Mouse (Mus musculus): ENCODE data around the gene Foxf2. TPM values are rescaled to one million over a fixed set of nuclear protein-coding genes. Genes with fewer than 3 reads are reported as not detected.

Gene Foxf2
- polyA plus RNA-seq, 1 experiment, result not detected

- Histone ChIP-seq H3K27ac (ENCODE audit: control insufficient read depth, insufficient read depth, low read depth, low read length) (no peak overlapping the region), H3K4me3 (ENCODE audit: control insufficient read depth, low read depth, low read length) (no peak overlapping the region), H3K4me1 (ENCODE audit: control insufficient read depth, insufficient read depth, low read length) (no peaks in the 10 kb centered on the region), H3K27me3 (ENCODE audit: control insufficient read depth, insufficient read depth, low read length) (no peaks in the 10 kb centered on the region), H3K36me3 (ENCODE audit: control insufficient read depth, insufficient read depth, low read length) (no peaks in the 10 kb centered on the region)
- no peak for TF ChIP-seq CTCF (IDR thresholded peaks at IDR 0.05; ENCODE audit: control insufficient read depth, insufficient read depth, insufficient replicate concordance, low read depth, low read length)
- no peak for TF ChIP-seq POLR2A (IDR thresholded peaks at IDR 0.05; ENCODE audit: control insufficient read depth, low read depth, low read length)
Observed at GRCm38 (mm10) chr13:31652131-31652745, 26.6 kb downstream of the Foxf2 start.

GRCm38 (mm10) chr13:31656249-31656648 lies 30.6 kb downstream of the Foxf2 start:
- H3K27me3 ChIP-seq (ENCODE audit: control insufficient read depth, insufficient read depth, low read length), result no peaks in the 10 kb centered on the region
- H3K36me3 ChIP-seq (ENCODE audit: control insufficient read depth, insufficient read depth, low read length), result no peaks in the 10 kb centered on the region
- no peaks in the 10 kb centered on the region for H3K4me1 ChIP-seq (ENCODE audit: control insufficient read depth, insufficient read depth, low read length)
- H3K27ac ChIP-seq (ENCODE audit: control insufficient read depth, insufficient read depth, low read depth, low read length), result no peak overlapping the region
- TF ChIP-seq POLR2A (IDR thresholded peaks at IDR 0.05; ENCODE audit: control insufficient read depth, low read depth, low read length) (no peak), CTCF (IDR thresholded peaks at IDR 0.05; ENCODE audit: control insufficient read depth, insufficient read depth, insufficient replicate concordance, low read depth, low read length) (no peak)
- H3K4me3 ChIP-seq (ENCODE audit: control insufficient read depth, low read depth, low read length), result no peak overlapping the region

- TF ChIP-seq POLR2A (IDR thresholded peaks at IDR 0.05; ENCODE audit: control insufficient read depth, low read depth, low read length) (no peak), CTCF (IDR thresholded peaks at IDR 0.05; ENCODE audit: control insufficient read depth, insufficient read depth, insufficient replicate concordance, low read depth, low read length) (no peak)
- H3K27me3 ChIP-seq (ENCODE audit: control insufficient read depth, insufficient read depth, low read length), result no peaks in the 10 kb centered on the region
- H3K36me3 ChIP-seq (ENCODE audit: control insufficient read depth, insufficient read depth, low read length), result no peaks in the 10 kb centered on the region
- H3K4me1 ChIP-seq (ENCODE audit: control insufficient read depth, insufficient read depth, low read length), result no peaks in the 10 kb centered on the region
- H3K4me3 ChIP-seq (ENCODE audit: control insufficient read depth, low read depth, low read length), result no peak overlapping the region
- H3K27ac ChIP-seq (ENCODE audit: control insufficient read depth, insufficient read depth, low read depth, low read length), result no peak overlapping the region
Observed at GRCm38 (mm10) chr13:31658212-31658611, 32.6 kb downstream of the Foxf2 start.

- Histone ChIP-seq H3K27me3 (ENCODE audit: control insufficient read depth, insufficient read depth, low read length) (no peaks in the 10 kb centered on the region), H3K4me3 (ENCODE audit: control insufficient read depth, low read depth, low read length) (no peak overlapping the region), H3K27ac (ENCODE audit: control insufficient read depth, insufficient read depth, low read depth, low read length) (no peak overlapping the region), H3K4me1 (ENCODE audit: control insufficient read depth, insufficient read depth, low read length) (no peaks in the 10 kb centered on the region), H3K36me3 (ENCODE audit: control insufficient read depth, insufficient read depth, low read length) (no peaks in the 10 kb centered on the region)
- TF ChIP-seq CTCF (IDR thresholded peaks at IDR 0.05; ENCODE audit: control insufficient read depth, insufficient read depth, insufficient replicate concordance, low read depth, low read length), result no peak
- no peak for TF ChIP-seq POLR2A (IDR thresholded peaks at IDR 0.05; ENCODE audit: control insufficient read depth, low read depth, low read length)
Observed at GRCm38 (mm10) chr13:31658963-31659362, 33.3 kb downstream of the Foxf2 start.

DNA sequence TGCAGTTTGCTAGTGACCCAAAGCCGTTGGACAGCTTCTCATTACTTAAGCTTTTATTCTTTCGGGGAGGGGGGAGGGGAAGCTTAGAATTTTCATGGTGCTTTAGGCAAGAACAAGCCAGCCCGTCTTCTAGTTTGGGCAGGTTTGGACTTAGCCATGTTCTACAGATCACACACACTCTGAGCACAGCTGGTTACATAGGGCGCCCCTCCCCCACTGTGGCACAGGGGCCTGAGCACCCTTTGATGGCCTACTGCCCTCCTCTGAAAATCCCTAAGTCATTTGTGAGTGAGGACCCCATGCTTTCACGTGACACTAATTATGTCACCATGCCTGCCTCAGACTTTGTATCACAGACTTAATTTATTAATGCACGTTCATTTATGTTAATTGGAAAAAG lies 35.6 kb downstream of the Foxf2 start:
- no peaks in the 10 kb centered on the region for H3K36me3 ChIP-seq (ENCODE audit: control insufficient read depth, insufficient read depth, low read length)
- no peak overlapping the region for H3K4me3 ChIP-seq (ENCODE audit: control insufficient read depth, low read depth, low read length)
- no peaks in the 10 kb centered on the region for H3K4me1 ChIP-seq (ENCODE audit: control insufficient read depth, insufficient read depth, low read length)
- no peaks in the 10 kb centered on the region for H3K27me3 ChIP-seq (ENCODE audit: control insufficient read depth, insufficient read depth, low read length)
- H3K27ac ChIP-seq (ENCODE audit: control insufficient read depth, insufficient read depth, low read depth, low read length), result no peak overlapping the region
- no peak for TF ChIP-seq CTCF (IDR thresholded peaks at IDR 0.05; ENCODE audit: control insufficient read depth, insufficient read depth, insufficient replicate concordance, low read depth, low read length)
- TF ChIP-seq POLR2A (IDR thresholded peaks at IDR 0.05; ENCODE audit: control insufficient read depth, low read depth, low read length), result no peak

GRCm38 (mm10) chr13:31665376-31665775 lies 39.8 kb downstream of the Foxf2 start:
- Histone ChIP-seq H3K4me3 (ENCODE audit: control insufficient read depth, low read depth, low read length) (no peak overlapping the region), H3K4me1 (ENCODE audit: control insufficient read depth, insufficient read depth, low read length) (no peaks in the 10 kb centered on the region), H3K27ac (ENCODE audit: control insufficient read depth, insufficient read depth, low read depth, low read length) (no peak overlapping the region), H3K36me3 (ENCODE audit: control insufficient read depth, insufficient read depth, low read length) (no peaks in the 10 kb centered on the region), H3K27me3 (ENCODE audit: control insufficient read depth, insufficient read depth, low read length) (no peaks in the 10 kb centered on the region)
- no peak for TF ChIP-seq POLR2A (IDR thresholded peaks at IDR 0.05; ENCODE audit: control insufficient read depth, low read depth, low read length)
- no peak for TF ChIP-seq CTCF (IDR thresholded peaks at IDR 0.05; ENCODE audit: control insufficient read depth, insufficient read depth, insufficient replicate concordance, low read depth, low read length)

- Histone ChIP-seq H3K4me1 (ENCODE audit: control insufficient read depth, insufficient read depth, low read length) (no peaks in the 10 kb centered on the region), H3K4me3 (ENCODE audit: control insufficient read depth, low read depth, low read length) (no peak overlapping the region), H3K27me3 (ENCODE audit: control insufficient read depth, insufficient read depth, low read length) (no peaks in the 10 kb centered on the region), H3K36me3 (ENCODE audit: control insufficient read depth, insufficient read depth, low read length) (no peaks in the 10 kb centered on the region), H3K27ac (ENCODE audit: control insufficient read depth, insufficient read depth, low read depth, low read length) (no peak overlapping the region)
- TF ChIP-seq POLR2A (IDR thresholded peaks at IDR 0.05; ENCODE audit: control insufficient read depth, low read depth, low read length) (no peak), CTCF (IDR thresholded peaks at IDR 0.05; ENCODE audit: control insufficient read depth, insufficient read depth, insufficient replicate concordance, low read depth, low read length) (no peak)
Observed at GRCm38 (mm10) chr13:31667919-31668524, 42.4 kb downstream of the Foxf2 start.

All from testis, adult 2 months (tissue).